Mouse (Mus musculus): ENCODE measurements at regions not wholly inside any gene's neighbourhood (a gene's known extent, or its start where the extent isn't known, plus 50 kb on each side); places are given as distances from the start of the nearest gene placed in this dataset.

DNA sequence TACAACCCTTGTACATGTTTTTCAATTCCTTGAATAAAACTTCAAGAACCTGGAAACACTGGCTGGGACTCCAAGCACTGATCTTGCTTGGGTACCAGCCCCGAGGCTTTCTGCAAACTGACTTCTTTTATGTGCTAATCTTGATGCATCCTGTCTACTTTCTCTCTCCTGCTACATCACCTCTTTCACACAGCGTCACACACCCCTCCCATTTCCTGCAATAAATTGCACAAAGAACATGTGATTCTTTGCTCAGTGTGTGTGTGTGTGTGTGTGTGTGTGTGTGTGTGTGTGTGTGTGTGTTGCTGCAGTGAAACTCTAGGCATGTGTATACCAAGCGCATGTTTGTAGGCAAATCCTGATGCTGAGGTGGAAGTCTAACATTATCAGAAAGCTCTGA lies 487.7 kb upstream of the Hs6st1 start:
- TF ChIP-seq MAFK (IDR thresholded peaks at IDR 0.05; ENCODE audit: insufficient read depth, low read depth, low read length) = no peak
- TF ChIP-seq HCFC1 (IDR thresholded peaks at IDR 0.05; ENCODE audit: borderline replicate concordance, insufficient read depth, low read length) = no peak
- no peak for TF ChIP-seq ZC3H11A (IDR thresholded peaks at IDR 0.05; ENCODE audit: borderline replicate concordance, low read depth, low read length)
